Mouse (Mus musculus): ENCODE data around the gene Rexo5.

Gene Rexo5

DNA sequence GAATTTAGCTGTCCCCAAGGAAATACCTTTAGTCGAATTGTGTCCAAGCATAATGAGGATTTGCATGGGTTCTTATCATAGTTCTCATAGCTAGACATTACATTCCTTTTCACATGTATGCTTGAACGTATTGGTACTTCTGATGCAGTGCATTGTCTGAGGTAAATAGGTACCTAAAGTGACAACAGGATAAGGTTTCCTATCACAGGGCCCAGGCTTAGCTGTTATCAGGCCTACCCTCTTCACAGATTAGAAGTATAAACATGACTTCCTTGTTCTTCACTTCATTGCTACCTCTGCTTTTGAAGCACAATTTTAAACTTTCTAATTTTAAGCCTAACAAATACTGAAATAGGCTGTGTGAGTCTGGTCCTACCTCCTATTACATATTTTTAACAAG is 51.7 kb downstream of the Rexo5 start:
- DNase-seq, result no peak

DNA sequence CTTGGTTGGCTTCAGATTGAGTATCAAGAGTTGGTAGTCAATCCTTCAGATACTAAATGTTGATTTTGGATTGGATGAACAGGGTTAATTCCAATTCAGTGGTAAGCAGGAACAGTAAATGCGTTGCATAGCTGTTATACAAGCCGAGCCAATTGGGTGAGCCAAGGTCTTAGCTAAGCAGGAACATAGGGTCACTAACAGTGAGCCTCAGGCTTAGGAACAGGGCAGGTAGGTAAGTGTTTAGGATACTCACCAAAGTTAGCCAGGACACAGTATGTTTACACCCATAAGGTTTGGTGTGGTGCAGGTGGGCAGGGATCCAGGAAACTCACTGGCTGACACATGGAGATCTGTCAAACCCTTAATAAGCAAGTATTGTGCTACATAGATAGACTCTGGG is 53.6 kb downstream of the Rexo5 start:
- no peak for DNase-seq

DNA sequence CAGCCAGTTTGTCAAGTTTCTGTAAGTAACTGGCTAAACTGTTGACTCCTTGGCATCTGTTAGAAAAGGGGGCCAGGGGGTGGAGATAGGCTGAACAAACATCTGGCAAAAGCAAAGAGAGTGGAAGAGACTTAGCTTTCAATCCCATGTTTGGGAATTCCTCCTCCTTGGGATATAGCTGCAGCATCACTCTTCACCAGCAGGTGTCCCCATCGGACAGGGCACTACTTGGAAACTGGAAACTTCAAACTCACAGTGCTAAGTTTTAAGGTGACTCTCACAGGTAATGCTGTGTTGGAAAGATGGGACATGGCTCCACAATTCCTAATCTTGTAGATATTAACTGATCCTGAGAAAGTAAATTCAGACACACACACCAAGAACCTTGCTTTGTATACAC is 55.3 kb downstream of the Rexo5 start:
- peak; percentile 32 to 33 for DNase-seq

DNA sequence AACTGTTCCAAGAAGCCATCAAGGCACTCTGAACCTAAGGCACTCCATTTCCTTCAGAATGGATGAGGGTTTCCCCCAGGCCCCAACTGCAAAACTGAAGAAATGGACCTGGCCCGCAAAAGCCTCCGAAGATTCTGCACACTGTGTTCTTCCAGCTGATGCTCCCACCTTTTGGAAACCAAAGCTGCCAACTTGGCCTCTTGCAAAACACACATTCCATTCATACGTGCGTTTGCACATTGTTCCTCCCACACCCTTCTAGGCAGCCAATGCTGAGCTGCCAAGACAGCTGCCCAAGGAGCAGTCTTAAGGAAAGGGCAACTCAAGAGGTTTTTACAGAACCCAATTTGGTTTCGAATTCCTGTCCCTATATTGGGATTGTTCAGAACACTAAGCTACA is 56.9 kb downstream of the Rexo5 start:
- DNase-seq, result no peak

DNA sequence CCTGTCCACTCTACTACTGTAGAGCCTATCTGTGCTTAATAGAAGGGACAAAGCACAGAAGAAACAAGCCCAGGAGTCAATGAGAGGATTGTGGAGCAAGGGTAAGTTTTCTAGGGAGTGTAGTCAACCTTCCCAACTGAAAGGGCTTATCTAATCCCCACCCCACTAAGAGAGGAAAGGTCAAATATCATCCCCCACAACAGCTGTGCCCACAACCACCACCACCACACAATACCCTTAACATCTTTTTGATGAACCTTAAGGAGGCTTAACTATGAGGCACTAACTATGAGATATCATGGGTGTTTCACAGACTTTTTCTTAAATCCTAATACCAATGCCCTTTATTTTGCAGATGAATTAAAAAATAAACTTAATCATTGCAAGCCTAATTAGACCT is 58.7 kb downstream of the Rexo5 start:
- DNase-seq, result no peak

DNA sequence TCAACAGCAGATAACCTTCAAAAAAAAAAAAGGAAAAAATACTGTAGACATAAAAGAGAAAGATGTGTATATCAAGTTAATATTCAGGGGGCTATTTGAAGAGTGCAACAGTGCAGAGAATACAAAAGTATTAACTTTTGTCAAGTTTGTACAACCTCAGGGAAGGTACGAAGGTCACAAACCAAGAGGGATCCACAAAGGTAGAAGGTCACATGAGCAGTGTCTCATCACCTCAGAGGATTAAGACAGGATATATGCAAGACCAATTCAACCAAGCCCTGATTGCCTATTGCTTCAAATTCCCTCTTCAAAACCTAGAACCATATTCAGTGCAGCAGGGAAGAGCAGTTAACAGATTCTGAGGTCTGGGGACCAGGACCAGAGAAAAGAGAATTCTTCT is 59.4 kb downstream of the Rexo5 start:
- no peak for DNase-seq

DNA sequence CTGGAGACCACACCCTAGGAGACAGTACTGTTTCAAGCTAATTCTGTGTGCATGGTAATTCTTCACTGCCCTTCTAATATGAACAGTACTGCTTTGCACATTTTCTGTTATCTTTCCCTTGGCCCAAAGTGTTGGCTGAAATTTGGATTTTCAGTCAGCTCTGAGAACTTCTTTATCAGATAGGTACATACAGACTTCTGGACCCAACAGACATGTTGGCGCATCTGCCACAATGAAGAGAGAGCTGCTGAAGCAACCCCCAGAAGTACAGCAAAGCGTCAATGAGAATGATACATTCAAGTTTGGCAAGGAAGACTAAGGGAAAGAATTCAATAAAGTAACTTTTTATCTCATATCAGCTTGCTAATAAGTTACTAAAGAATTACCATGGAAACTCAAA is 60.6 kb downstream of the Rexo5 start:
- no peak for DNase-seq

DNA sequence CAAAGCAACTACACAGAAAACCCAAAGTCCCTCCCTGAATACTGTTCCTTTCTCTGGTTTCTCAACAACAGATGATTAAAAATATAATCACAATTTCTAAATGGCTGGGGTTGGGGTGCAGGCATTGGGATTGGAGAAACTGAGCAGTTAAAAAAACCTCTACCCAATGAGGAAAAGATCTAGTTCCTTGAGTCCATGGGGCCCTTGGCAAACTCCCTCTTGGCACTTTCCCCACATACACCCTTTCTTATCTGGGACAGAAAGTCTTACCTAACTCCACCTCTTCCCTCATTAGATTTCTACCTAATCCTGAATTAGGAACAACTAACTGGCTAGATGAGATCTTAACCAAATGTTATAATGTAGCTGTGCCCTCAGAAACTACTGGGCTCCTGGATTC is 61.2 kb downstream of the Rexo5 start:
- no peak for DNase-seq

DNA sequence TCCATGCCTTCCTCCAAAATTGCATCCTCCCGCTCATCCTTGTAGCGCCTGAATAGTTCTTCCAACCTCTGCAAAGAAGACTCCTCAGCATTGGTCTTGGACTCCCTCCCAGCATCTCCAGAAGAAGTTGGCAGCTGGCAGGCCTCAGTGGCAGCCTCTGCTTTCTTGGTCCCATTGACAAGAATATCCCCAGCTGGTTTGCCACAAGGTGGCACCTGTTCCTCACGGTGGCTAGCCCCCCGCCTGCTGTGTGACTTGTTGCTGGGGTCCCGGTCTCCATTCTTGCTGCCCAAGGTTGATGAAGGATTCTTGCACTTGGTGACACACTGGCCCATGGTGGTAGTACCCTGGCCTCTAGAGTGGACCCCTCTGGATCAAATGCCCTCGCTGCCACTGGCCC is 65.7 kb downstream of the Rexo5 start:
- no peak for DNase-seq

DNA sequence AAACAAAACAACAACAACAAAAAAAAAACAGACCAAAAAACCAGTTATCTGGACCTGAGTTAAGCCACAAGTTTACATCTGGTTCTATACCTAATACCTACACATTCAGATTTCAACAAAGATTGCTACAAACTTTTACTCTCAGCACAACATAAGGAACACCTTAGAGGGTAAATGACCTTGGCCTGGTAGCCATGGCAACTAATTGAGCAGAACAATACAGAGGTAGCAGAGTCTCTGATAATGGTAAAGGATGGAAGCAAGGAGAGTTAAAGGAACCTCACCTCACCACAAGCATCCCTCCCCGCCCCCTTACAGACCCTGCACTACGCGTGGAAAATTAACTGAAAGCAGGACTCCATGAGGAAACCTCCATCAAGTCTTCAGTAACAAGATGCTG is 66.3 kb downstream of the Rexo5 start:
- no peak for DNase-seq

DNA sequence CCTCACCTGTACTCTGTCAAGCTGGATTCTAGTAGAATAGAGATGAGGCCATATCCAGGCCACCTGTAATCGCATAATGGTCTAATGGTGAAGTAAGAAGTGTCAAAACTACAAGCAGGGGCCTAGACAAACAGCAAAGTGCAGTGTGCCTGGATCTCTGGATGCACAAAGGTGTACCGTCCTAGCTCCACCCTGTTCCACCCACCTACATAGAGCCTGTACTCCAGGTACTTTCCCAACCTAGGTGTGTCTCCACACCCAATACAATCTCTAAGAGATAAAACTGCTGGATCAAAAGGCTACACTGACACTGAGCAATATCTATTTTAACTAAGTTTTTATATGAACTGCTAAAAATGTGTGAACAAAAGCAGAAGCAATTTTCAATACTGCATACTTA is 66.7 kb downstream of the Rexo5 start:
- no peak for DNase-seq

DNA sequence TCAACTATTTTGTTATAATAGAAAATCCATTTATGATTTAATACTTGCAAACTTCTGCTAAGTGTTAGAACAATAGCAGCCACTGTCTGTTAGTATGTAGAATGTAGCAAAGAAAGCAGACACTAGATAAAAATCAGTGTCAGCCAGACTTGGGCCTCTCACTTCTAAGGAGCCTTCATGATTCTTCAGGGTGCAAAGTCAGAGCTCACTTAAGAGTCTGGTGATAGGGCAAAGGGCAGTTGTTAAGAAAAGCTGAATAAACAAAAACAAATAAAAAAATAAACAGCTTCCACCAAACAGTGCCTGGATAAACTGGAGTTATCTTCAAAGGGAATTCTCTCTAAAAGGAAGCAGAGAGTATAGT is 67.1 kb downstream of the Rexo5 start:
- DNase-seq, result no peak

DNA sequence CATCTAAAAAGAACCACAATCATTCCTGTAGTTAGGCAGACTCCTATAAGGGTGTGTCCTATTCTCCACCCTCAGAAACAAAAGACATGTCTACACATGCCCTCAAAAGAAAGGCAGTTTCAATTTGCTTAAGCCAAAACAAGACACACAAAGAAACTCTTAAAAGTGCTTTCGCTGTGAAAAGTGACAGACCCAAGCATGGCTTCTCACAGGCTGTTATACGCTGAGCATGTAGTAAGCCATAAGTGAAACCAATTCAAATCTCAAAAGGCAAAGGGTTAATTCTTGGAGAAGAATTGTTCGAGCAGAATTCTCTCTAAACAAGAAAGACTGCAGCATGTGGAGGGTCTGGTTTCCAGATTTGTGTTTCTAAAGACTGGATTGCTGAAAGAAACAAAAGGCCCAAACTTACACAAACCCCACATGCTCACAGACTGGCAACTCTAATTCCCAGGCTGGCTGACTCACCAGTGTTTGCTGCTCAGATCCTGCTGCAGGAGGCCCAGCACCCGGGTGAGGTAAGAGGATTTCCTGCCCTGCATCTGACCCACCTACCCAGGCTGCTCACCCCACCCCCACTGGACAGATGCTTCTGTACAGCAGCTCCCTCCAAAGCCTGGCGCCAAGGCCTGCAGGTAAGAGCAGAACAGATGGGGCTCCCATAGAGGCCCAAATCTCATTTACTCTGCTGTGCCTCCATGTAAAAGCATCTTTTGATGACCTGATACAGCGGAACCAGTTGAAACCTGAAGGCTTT is 67.7 kb downstream of the Rexo5 start:
- no peak for DNase-seq

DNA sequence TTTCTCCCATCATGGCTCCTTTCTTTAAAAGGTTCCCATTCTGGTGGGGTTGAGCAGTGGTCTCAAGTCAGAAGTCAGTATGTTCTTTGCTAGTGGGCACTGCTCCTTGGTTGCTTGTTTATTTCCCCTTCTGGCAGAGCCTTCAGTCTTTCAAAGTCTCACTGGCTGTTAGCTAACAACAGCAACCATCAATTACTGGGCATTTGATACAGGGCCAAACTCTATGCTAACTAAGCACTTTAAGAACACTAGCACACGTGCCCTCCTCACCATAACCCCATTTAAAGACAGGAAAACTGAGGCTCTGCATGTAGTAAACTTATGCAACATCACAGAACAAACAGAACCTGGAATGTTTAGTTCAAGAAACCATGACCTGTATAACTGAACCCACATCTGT is 68.4 kb downstream of the Rexo5 start:
- no peak for DNase-seq

DNA sequence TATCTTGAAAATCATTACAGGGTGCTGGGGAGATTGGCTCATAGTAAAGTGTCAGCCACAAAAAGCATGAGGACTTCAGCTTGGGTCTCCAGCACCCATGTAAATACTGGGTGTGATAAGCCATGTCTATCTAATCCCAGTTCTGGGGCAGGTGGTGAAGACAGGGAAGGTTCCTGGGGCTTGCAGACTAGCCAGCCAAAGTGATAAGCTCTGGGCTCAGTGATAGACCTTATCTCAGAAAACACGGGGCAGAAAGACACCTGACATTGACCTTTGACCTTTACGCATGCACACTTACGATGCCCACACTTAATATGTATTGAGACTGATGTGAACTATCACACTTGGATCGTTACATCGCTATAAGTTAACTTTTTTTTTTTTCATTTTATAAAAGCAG is 70.7 kb downstream of the Rexo5 start:
- DNase-seq, result no peak

DNA sequence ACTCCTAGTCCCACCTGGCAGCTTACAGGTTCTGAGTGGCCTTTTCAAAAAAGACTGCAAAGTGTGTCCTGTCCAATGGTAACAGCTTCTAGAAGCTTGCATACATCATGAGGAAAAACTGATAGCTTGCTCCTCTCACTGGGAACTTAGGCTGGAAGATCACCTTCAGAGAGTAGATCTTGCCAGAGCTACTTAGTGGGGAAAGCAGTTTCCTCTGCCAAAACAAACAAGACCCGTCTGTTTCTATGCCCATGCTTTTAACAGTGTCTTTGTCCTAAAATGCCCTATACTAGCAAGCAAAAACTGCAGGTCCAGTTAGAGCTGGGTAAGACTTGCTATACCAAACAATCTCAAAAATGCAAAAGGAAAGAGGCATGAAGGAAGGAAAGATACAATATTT is 72.3 kb downstream of the Rexo5 start:
- DNase-seq, result no peak

DNA sequence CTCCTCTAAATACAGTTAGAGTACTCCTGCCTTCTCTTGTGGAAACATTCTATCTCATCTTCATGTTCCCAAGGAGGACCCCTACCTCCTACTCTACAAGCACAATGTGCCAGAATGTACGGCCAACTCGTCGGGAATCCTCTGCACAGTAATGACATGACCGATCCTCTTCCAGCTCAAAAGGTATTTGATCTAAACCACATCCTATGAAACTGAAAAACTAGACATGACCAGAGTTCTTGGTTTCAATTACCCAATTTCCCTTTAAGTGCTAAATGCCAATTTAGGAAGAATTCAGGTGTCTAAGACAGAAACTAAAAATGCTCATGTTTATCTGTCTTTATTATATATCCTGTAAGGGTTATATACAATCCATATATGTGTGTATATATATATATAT is 78.4 kb downstream of the Rexo5 start:
- no peak for DNase-seq

DNA sequence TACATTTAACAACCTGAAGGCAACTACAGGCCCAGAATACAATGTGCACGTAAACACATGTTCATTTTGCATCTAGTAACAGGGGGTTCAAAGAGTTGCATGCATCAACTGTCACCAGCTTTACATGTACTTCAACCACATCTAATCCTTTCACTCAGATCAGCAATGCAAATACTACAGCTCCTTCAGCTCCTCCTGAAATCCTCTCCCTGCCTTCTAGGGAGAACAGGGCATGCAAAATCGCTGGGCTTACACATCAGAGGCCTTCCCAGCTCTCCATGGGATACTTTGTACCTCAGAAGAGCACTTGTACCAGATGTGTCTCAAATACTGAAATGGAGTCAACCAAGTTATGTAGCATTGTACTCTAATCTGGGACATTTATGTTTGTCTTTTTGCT is 79.2 kb downstream of the Rexo5 start:
- no peak for DNase-seq

DNA sequence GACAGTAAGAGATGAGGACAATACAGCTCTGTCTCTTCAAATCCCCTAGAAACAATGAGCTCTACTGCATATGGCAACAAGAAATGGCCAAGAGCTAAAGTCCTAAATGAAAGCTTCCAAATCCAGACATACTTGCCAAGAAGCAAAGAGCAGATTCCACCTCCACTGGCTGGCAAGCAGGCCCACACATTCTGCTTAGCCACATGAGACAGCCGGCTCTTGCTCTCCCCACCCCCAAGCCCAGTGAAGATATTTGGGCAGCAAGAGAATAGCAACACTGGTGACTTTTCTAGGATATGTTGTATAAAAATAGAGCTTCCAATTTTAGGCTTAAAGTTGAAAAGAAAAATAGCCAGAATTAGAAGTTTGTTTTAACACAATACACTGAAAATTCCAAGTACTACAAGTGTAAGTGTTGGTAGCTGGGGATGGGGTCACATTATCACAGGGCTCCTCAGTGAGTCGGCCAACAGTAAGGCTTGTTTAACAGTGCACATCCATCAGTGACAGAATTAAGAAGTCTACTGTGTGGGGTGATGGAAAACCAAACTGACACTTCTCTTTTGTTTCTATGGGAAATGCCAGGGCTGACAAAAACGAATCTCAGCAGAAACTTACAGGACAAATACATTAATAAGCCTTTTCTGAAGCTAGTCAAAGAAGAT is 82.1 kb downstream of the Rexo5 start:
- no peak for DNase-seq

DNA sequence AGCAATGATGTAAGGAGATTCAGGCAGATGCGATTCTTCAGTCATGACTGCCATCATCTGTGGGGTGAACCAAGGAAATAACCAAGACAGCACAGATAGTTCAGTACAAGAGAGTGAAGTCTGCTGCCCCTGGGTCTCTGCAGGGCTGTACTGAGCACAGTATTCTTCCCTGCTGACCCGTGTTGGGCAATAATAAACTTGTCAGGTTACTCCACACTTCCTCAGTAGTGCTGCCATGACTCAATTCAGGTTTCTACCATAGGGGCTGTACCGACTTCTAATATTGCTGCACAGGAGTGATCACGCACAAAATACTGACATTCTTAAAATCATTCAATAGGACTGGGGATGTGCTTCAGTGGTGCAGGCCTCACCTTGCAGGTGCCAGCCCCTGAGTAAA is 85.4 kb downstream of the Rexo5 start:
- no peak for DNase-seq

DNA sequence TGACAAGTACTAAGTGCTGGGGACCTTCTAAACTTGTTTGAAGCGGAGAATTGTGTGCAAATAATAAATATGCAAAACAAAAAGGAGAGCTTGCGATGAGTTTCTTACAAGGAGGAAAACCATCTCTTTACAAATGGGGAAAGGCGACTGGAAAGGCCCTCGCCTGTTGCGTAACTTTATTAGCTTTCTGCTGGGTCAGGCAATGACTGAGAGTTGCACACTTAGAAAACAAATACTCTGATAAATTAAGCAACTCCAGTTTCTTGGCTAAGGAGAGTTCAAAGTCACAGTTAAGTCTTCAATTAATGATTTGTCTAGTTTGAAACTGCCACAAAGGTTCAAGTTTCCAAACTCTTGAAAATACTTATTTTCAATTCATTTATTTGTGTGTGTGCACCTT is 86.5 kb downstream of the Rexo5 start:
- DNase-seq, result no peak

DNA sequence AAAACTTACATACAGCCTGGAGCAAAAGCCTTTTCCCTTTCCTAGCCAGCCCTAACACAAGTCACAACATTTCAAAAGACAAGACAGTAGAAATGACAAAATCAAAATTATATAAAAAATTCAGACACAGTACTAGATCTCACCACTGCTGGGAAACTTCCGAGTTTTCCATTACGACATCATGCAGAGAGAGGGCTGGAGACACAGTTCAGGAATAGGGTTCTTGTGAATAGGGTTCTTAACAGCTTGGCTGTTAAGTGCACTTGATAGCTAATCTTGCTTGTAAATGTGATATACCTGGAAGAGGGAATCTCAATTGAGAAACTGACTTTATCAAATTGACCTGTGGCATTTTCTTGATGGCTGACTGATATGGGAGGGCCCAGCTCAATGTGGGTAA is 87.4 kb downstream of the Rexo5 start:
- DNase-seq, result no peak

DNA sequence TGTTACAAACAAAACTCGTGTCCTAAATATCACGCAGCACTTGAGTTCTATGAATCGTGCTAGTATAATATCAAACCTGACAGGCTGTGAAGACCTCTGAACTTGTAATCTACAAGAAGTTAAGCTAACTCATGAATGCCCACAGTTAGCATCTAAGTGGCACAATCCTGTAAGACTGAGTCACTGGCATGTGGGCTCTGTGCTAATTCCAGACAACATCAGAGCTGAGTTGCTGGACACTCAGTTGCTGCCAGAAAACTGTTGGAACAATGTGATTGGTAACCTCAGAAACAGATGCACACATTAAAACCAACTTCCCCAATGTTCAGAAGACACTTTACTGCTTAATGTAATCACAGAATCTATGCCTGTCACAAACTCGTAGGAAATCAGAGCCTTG is 94.1 kb downstream of the Rexo5 start:
- DNase-seq, result no peak

DNA sequence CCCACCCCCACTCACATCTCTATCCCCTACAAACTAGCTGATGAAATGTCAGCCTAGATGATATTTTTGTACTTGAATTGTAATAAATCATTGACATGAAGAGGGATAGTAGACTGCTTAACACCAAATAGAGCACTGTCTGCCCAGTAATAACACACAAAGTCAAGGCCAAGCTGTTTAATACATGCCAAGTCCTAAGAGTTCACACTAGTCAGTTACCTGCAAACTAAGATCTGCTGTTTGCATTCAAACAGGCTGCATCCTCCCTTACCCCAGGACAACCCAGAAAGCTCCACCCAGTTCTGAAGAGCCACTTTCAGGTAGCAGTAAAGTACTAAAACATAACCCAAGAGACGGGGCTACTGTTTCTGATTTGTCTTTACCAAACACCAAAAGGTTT is 98.4 kb downstream of the Rexo5 start:
- no peak for DNase-seq

DNA sequence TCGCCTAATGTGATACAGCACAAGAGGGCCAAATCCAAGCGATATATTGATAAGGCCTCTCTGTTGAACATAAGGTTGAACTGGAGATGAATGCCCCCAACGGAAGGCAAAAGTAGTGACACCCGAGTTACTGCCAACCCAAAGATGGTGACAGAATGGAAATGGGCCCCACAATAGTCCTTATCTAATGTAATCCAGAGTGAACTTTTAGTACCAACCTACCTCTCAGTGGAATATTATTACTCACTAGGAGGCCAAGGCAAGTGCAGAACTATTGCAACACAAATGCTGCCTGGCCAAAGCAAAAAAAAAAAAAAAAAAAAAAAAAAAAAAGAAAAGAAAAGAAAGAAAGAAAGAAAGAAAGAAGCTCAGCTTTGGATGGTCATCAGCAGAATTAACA is 98.9 kb downstream of the Rexo5 start:
- DNase-seq, result no peak

Data from B cell, adult 2 months (primary cell).